Comparison of ENCODE assay signal across 23 mouse cellular contexts in genomic region chr13:68585441-68585840, GRCm38 (mm10). TPM values are rescaled to one million over a fixed set of nuclear protein-coding genes. Genes with fewer than 3 reads are reported as not detected.
"Had no signal": no experiment of that assay in that cellular context is flagged by ENCODE, and none has a peak within 500 bp of the region (broad histone marks: within the 10 kb centered on the region; RNA-seq: fewer than 3 reads in every experiment).

No protein-coding gene starts in this region.

- H3K9me3 ChIP-seq: heart, embryonic 13.5 days; heart, embryonic 15.5 days; intestine, embryonic 15.5 days; limb, embryonic 10.5 days; limb, embryonic 12.5 days; liver, embryonic 13.5 days; liver, embryonic 15.5 days had no signal

- H3K27me3 ChIP-seq: heart, embryonic 13.5 days; heart, embryonic 15.5 days; intestine, embryonic 15.5 days; limb, embryonic 12.5 days; liver, embryonic 13.5 days; liver, embryonic 15.5 days had no signal

- DNase-seq: gastrocnemius, adult 2 months; gastrocnemius, postnatal 10 days; gastrocnemius, postnatal 25 days; heart, adult 2 months; heart, postnatal 14 days; heart, postnatal 4 days; kidney, adult 18-20 months; kidney, adult 8-10 months; kidney, postnatal 10 days; kidney, postnatal 25 days; kidney, postnatal 4 days; liver; liver, embryonic 13.5 days had no signal

- H3K4me3 ChIP-seq: gastrocnemius, adult 2 months; heart, adult 2 months; heart, embryonic 13.5 days; heart, embryonic 15.5 days; intestine, embryonic 15.5 days; layer of hippocampus, adult 2 months; left cerebral cortex, adult 2 months; limb, embryonic 10.5 days; limb, embryonic 12.5 days; liver, embryonic 13.5 days; liver, embryonic 15.5 days had no signal

RNA-seq across cellular contexts. Expression of gene 1700001L19Rik, which starts 11.8 kb away (rescaled TPM):
- total RNA-seq: gastrocnemius, adult 2 months; gastrocnemius, postnatal 25 days; gastrocnemius, postnatal 4 days; granulocyte monocyte progenitor cell, adult 5-6 weeks; heart, adult 2 months; heart, postnatal 14 days; heart, postnatal 4 days had no signal
